Mouse (Mus musculus): ENCODE results near the gene Nup210l. TPM values are rescaled to one million over a fixed set of nuclear protein-coding genes. Genes with fewer than 3 reads are reported as not detected.

Nup210l gene
- total and polyA plus RNA-seq, 3 experiments, result 0.26 to 0.66 (median 0.63) TPM

- DNase-seq, result no peak
These were observed 153.0 kb downstream of the Nup210l start for GRCm38 (mm10) chr3:90256731-90257530.

- DNase-seq, result no peak
These were observed 154.6 kb downstream of the Nup210l start for GRCm38 (mm10) chr3:90258521-90258920.

Small RNA genes within 50 kb of the gene (microRNA-seq; reads per million reads assigned to microRNA genes)
- 14.5 to 14.7 reads per million in 2 experiments for gene Mir190b

Other genes with a start within 250 kb of the Nup210l start
- gene Il6ra, start 190.9 kb upstream of the Nup210l start, total RNA-seq (2021), result 10 to 100 TPM in 1 of 2 experiments, 1 to 10 TPM in 1; 7.9 to 11.5 TPM
- gene Il6ra, start 190.9 kb upstream of the Nup210l start, polyA plus RNA-seq (2012; rRNA removed), result 5.2 and 5.3 TPM in 2 replicates
- gene Atp8b2, start 140.6 kb upstream of the Nup210l start, total RNA-seq (2021), result 10 to 100 TPM; 31.9 to 40.1 TPM
- gene Atp8b2, start 140.6 kb upstream of the Nup210l start, polyA plus RNA-seq (2012; rRNA removed), result 32.5 and 51.2 TPM in 2 replicates
- 100 to 1,000 TPM; 160 to 164 TPM for gene Hax1, start 105.4 kb upstream of the Nup210l start, total RNA-seq (2021)
- gene Hax1, start 105.4 kb upstream of the Nup210l start, polyA plus RNA-seq (2012; rRNA removed), result 42.8 and 63.1 TPM in 2 replicates
- gene 4933434E20Rik, start 52.5 kb upstream of the Nup210l start, total RNA-seq (2021), result 100 to 1,000 TPM in 1 of 2 experiments, 10 to 100 TPM in 1; 80.8 to 100 TPM
- gene 4933434E20Rik, start 52.5 kb upstream of the Nup210l start, polyA plus RNA-seq (2012; rRNA removed), result 13.8 and 14.8 TPM in 2 replicates
- 100 to 1,000 TPM; 148 to 181 TPM for gene Ubap2l, start 51.5 kb upstream of the Nup210l start, total RNA-seq (2021)
- gene Ubap2l, start 51.5 kb upstream of the Nup210l start, polyA plus RNA-seq (2012; rRNA removed), result 96.4 and 103 TPM in 2 replicates
- 100 to 1,000 TPM; 198 to 209 TPM for gene Tpm3, start 31.5 kb upstream of the Nup210l start, total RNA-seq (2021)
- gene Tpm3, start 31.5 kb upstream of the Nup210l start, polyA plus RNA-seq (2012; rRNA removed), result 44.8 and 86.7 TPM in 2 replicates
- 1,000 to 10,000 TPM; 2,025 to 2,159 TPM for gene Rps27, start 109.5 kb downstream of the Nup210l start, total RNA-seq (2021)
- 179 and 206 TPM in 2 replicates for gene Rps27, start 109.5 kb downstream of the Nup210l start, polyA plus RNA-seq (2012; rRNA removed)
- gene Rab13, start 109.6 kb downstream of the Nup210l start, total RNA-seq (2021), result 10 to 100 TPM; 24.4 to 33.6 TPM
- gene Rab13, start 109.6 kb downstream of the Nup210l start, polyA plus RNA-seq (2012; rRNA removed), result 14.3 and 22.0 TPM in 2 replicates
- 10 to 100 TPM; 57.9 to 69.1 TPM for gene Jtb, start 127.5 kb downstream of the Nup210l start, total RNA-seq (2021)
- gene Jtb, start 127.5 kb downstream of the Nup210l start, polyA plus RNA-seq (2012; rRNA removed), result 182 and 198 TPM in 2 replicates
- gene Creb3l4, start 139.4 kb downstream of the Nup210l start, total RNA-seq (2021), result 1 to 10 TPM in 1 of 2 experiments, under 1 TPM in 1; 0.61 to 1.2 TPM
- gene Creb3l4, start 139.4 kb downstream of the Nup210l start, polyA plus RNA-seq (2012; rRNA removed), result 0.28 and 0.61 TPM in 2 replicates
- 100 to 1,000 TPM; 124 to 160 TPM for gene Slc39a1, start 144.0 kb downstream of the Nup210l start, total RNA-seq (2021)
- 93.2 and 105 TPM in 2 replicates for gene Slc39a1, start 144.0 kb downstream of the Nup210l start, polyA plus RNA-seq (2012; rRNA removed)
- gene Crtc2, start 150.0 kb downstream of the Nup210l start, total RNA-seq (2021), result 10 to 100 TPM; 41.5 to 46.5 TPM
- gene Crtc2, start 150.0 kb downstream of the Nup210l start, polyA plus RNA-seq (2012; rRNA removed), result 60.1 and 74.9 TPM in 2 replicates
- 1 to 10 TPM; 7.8 to 7.9 TPM for gene Dennd4b, start 161.1 kb downstream of the Nup210l start, total RNA-seq (2021)
- gene Dennd4b, start 161.1 kb downstream of the Nup210l start, polyA plus RNA-seq (2012; rRNA removed), result 27.9 and 28.6 TPM in 2 replicates
- 10 to 100 TPM; 54.8 to 72.5 TPM for gene Gatad2b, start 189.0 kb downstream of the Nup210l start, total RNA-seq (2021)
- gene Gatad2b, start 189.0 kb downstream of the Nup210l start, polyA plus RNA-seq (2012; rRNA removed), result 15.0 and 20.1 TPM in 2 replicates

All from adrenal gland, adult 2 months (tissue).